Mouse (Mus musculus): ENCODE data around the gene Ncf1.

- TF ChIP-seq CTCF (IDR thresholded peaks at IDR 0.05; ENCODE audit: extremely low read depth, insufficient read depth, low read length) (no peak), POLR2A (IDR thresholded peaks at IDR 0.05; ENCODE audit: extremely low read depth, insufficient read depth, low read length) (no peak)
Observed at GRCm38 (mm10) chr5:134183162-134183561, 46.3 kb downstream of the Ncf1 start.
